Mouse (Mus musculus): Measurements from ENCODE around the gene Sparc. TPM values are rescaled to one million over a fixed set of nuclear protein-coding genes. Genes with fewer than 3 reads are reported as not detected.
"Not testable (repeated sequence)": the region's sequence is repeated elsewhere in the genome, so short reads cannot be mapped to it uniquely, and the experiment has no call there.

The Sparc gene
- total RNA-seq, 2 experiments from 2014 or later = 0.85 to 1.7 TPM

DNA sequence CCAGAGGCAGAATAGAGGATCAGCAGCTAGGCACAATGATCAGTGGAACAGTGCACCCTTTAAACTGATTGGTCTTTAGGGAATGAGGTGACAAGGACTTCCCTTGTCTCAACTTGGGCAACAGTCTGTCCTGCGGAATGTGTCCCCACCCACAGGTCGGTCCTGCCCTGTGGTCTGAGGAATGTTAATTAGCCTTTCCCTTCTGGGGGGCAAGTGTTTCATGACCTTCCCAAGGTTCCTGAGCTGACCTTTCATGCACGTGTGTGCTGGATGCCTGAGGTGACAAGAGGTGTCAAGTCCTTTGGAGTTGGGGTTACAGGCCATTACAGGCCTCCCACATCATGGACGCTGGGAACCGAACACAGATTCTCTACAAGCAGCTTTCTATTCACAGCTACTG, 16.7 kb upstream of the Sparc start:
- ATAC-seq (replicated peaks; ENCODE audit: low FRiP score, poor library complexity, severe bottlenecking) = no peak

DNA sequence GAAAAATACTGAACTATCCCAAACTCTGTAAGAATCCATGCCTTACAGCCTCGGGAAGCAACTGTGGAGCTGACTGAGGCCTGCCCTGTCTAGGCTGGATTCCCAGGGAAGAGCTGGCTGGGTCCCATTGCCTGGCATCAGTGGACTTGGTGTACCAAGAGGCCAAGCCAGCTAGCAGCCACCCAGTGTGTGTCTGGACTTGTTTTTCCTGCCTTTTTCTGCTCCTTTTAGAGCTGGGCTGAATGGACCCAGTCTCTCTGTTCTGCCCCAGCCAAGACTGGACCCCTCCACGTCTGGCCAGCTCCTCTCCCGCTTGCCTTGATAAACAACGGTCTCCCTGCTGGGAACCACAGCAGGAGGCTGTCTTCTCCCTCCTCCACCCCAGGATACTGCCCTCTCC, 15.0 kb upstream of the Sparc start:
- no peak for ATAC-seq (replicated peaks; ENCODE audit: low FRiP score, poor library complexity, severe bottlenecking)

DNA sequence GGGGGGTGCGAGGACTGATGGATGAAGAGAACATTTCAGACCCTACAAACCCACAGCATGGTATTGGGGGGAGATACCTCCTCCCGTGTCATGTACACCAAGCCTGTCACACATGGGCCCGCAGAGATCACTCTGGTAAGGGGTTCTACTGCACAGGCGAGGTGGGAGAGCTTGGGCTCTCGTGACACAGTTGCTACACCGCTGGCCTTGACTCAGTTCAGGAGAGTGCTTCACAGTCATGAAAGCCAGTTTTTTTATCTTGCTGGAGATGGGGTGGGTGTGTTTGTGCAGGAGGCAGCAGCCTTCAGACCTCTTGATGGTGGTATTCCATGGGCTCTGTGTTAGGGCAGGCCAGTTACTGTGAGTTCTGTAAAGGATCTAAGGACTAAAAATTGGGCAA, 13.1 kb upstream of the Sparc start:
- no peak for ATAC-seq (replicated peaks; ENCODE audit: low FRiP score, poor library complexity, severe bottlenecking)

DNA sequence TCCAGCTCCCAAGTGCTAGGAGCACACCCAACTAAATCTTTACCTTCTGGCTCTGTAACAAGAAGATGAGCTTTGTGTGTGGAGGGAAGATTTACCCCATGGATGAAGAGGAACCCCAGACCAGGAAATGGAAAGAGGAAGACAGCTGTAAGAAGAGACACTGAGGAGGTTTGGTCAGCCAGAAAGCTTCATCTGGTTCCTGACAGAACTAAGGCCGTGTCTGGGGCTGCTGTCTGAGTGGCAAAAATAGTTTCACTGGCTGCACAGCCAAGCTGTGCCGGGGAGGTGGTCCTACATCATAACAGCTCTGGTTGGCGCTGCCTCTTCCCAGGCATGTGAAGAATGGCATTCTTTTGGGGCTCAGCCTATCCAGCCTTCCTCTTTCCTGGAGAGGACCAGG, 10.0 kb upstream of the Sparc start:
- ATAC-seq (replicated peaks; ENCODE audit: low FRiP score, poor library complexity, severe bottlenecking) = no peak

DNA sequence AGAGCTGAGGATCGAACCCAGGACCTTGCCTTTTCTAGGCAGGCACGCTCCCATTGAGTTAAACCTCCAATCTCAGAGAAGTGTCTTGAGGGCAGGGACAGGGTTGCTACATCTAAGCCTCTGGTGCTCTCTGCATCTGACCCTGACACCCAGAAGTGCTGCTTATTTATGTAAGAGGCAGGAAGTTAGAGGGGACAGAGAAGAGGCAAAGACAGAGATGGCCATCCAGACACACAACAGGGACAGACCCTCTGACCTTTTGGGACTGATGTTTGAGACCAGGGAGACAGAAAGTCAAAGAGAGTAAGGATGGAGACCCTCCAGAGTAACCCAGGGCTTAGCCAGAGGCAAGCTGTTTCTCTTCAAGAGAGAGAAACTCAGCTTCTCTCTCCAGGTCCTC, 7.0 kb upstream of the Sparc start:
- ATAC-seq (replicated peaks; ENCODE audit: low FRiP score, poor library complexity, severe bottlenecking) = no peak

DNA sequence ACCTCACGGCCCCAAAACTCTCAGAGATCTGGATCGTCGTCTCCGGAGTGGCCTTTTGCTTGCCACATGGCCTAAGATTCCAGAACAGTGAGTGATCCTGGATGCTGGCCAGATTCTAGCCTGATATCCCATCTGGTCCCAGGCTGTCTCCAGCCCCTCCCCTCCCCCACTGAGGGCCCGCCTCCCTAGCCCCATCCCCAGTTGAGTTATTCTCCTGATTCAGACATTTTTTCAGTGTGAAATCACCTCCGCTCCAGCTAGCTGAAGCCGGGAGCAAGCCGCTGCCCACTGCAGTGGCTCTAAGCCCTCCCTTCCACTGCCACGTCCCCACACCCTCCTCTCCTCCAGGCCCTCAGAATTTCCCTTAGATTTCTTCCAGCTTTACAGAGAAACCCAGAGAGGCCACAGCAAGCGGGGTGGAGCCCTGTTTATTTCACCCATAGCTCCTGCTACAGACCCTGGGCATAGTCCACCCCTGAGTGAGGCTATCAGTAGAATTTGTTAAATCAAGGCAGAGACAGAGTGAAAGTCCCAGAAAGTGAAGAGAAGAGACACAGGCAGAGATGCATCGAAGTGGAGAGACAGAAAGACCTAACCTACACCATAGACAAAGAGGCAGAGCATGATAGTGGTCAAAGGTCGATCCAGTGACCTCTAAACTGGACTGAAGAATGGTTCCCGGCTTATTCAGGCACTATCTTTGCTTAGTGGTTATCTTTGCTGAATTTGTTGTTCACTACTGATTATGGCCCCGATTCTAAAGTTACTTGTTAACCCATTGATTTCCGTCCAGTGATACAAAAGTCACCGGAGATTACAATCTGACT, 5.4 kb upstream of the Sparc start:
- ATAC-seq (replicated peaks; ENCODE audit: low FRiP score, poor library complexity, severe bottlenecking) = no peak

DNA sequence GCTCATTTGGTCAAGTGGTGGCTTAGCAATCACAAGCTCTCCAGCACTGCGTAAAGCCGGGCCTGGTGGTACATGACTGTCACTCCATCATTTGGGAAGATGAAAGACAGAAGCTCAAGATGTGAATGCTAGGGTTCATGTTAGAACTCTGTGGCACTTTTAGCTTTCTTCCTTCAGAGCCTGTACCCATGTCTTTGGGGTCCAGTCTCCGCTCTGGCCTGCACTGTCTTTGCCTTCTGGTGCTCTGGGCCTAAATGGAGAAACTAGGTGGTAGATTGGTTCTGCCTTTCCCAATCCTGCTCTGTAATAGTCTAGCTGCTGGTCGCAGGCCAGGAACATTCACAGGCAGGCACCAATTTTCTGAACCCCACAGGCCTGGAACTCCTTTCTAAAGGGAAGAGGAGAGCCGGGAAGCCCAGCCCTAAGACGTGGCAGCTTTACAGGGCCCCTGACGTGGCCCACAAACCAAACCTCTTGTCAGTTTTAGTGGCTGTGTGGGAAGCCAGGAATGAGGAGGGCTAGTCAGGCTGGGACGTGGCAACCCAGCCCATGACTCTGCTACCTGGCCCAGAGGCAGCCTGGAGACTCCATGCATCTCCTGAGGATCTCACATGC, 1.9 kb upstream of the Sparc start:
- ATAC-seq (replicated peaks; ENCODE audit: low FRiP score, poor library complexity, severe bottlenecking) = no peak

DNA sequence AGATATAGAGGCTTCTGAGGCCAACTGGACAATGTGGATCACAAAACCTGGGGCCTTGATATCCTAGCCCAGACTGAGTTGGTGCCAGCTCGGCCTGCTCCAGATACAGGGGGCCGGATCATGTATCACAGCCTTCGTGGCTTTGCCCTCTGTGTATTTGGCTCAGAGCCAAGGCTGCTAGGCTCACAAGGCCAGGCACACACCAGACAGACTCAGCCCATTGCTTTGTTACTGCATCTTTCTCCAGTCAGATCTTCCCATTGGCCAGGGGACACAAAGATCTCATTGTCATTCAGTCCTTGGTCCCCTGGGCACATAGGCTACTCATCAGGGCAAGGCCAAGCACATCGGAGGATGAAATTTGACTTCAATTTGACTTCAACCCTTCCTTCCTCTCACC, 773 bp upstream of the Sparc start:
- ATAC-seq (replicated peaks; ENCODE audit: low FRiP score, poor library complexity, severe bottlenecking) = no peak

DNA sequence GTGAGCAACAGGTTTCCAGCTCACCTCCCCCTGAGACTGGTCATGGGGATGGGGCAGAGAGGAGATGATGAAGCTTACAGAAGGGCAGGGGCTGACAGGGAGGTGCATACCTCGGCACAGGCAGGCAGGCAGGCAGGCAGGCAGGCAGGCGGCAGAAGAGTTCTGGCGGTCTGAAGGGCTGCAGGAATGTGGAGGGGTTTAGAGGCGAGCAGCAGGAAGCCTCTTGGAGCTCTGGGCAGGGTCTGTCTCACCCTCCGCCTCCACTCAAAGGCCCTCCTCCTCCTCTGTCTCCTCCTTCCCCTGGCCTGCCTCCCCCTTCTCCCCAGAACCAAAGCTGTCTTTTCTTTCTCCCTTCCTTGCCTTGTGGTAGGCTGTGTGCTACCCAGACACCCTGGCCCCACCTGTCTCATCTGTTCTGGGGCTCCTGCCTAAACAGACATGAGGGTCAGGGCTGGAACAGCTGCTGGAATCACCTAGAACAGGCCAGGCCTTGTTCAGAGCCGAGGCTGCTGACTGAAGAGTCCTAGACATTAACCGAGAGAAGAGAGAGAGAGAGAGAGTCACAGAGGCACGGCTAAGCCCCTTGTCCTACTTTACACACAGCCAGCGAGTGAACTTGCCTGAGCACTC, 3.2 kb downstream of the Sparc start:
- ATAC-seq (replicated peaks; ENCODE audit: low FRiP score, poor library complexity, severe bottlenecking) = no peak

DNA sequence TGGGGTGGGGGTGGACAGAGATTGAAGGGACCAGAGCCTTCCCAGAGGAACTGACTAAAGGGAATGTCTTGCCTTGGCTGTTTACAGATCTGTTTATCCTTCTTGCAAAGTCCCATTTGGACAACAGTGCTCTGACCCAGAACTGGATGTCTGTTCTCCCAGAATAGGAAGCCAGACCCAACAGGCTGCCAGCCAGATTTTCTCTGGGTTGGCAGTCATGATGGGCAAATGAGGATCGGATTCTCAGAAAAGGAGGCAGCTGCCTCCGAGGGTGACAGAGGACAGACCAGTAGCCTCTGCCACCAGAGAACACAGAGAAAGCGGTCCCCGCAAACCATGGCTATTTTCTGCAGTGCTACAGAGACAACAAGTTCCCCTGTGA, 3.7 kb downstream of the Sparc start:
- ATAC-seq (replicated peaks; ENCODE audit: low FRiP score, poor library complexity, severe bottlenecking) = no peak

DNA sequence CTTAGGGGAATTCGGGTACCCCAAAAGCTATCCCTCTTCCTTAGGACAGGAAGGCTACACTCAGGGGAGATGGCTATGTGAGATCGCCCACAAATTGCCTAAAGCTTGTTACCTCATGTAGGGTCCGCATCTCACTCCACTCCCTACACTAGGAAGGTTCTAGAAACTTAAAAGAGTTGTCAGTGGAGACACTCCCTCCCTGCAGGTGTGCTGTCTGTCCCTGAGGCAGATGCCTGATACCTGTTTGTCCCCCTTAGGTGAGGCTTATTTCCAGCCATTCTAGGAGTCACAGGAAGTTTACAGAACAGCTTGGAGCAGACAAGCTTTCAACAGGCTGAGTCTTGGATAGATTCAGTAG, 4.3 kb downstream of the Sparc start:
- no peak for ATAC-seq (replicated peaks; ENCODE audit: low FRiP score, poor library complexity, severe bottlenecking)

DNA sequence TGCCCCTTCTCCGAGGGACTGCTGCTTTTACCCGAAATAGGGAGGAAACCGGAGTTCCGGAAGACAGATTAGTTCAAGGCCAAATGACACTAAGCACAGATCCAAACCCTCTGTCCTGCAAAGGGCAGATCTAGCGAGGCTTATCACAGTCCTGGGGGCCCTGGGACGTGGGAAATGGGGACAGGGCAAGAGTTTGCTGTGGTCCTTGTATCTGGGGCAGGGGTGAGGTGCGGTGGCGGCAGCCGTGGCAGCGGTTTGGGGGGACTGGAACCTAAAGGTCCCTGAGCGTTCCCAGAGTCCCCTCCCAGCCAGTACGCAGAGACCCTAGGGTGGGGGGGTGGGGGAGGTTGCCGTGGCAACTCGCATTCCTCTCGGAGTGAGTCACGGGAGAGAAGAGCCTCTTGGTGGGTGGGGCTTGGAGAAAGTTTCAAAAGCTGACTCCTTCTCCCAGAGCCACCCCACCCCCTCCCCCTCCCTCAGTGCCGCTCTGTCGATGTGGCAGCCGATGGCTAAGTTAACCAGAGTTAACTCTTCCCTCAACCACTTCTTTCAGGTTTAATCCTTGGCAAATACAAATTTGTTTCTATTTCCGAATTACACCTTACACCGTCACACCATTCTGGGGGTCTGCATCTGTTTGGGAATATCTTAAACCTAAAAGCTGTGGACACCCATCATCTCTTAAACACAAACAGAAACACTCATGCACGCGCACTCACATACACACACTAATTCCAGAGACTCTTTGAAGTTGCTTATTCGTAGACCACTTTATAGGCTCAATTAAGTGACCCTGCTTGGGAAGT, 4.9 kb downstream of the Sparc start:
- no peak for ATAC-seq (replicated peaks; ENCODE audit: low FRiP score, poor library complexity, severe bottlenecking)

DNA sequence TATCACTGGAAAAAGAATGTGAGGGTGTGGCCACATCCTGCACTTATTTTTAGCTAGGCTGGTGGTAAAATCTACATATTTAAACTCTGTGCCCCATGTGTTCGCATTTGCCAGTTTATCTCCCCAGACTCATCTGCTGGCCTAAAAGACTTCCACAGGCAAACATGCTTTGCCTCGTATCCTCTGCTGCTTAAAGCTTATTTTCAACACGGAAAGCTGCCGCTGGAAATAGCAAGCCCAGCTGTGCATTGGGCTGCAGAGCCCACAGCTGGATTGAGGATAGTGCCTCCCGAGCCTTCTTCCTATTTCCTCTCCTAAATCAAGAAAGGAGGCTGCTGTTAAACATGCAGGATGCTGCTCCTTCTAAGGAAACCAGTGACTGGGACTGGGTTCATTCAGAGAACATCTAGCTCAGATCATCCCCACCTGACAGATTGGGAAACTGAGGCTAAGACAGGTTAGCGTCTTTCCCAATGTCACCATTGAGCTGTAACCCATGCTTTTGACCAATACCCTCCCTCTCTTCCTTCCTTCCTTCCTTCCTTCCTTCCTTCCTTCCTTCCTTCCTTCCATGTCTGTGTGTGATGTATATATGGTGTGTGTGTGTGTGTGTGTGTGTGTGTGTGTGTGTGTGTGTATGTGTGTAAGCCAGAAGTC, 6.2 kb downstream of the Sparc start:
- ATAC-seq (replicated peaks; ENCODE audit: low FRiP score, poor library complexity, severe bottlenecking) = no peak

DNA sequence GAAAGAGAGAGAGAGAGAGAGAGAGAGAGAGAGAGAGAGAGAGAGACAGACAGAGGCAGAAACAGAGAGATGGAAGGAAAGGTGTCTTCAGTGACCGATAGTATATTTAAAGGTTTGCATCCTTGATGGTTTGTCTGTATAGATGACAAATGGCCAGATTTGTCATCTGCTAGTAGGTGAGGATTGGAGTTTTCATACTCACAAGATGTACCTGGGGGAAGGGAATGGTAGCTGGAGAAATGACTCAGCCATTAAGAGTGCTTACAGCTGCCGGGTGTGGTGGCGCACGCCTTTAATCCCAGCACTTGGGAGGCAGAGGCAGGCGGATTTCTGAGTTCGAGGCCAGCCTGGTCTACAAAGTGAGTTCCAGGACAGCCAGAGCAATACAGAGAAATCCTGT, 7.3 kb downstream of the Sparc start:
- not testable (repeated sequence) for ATAC-seq (replicated peaks; ENCODE audit: low FRiP score, poor library complexity, severe bottlenecking)

DNA sequence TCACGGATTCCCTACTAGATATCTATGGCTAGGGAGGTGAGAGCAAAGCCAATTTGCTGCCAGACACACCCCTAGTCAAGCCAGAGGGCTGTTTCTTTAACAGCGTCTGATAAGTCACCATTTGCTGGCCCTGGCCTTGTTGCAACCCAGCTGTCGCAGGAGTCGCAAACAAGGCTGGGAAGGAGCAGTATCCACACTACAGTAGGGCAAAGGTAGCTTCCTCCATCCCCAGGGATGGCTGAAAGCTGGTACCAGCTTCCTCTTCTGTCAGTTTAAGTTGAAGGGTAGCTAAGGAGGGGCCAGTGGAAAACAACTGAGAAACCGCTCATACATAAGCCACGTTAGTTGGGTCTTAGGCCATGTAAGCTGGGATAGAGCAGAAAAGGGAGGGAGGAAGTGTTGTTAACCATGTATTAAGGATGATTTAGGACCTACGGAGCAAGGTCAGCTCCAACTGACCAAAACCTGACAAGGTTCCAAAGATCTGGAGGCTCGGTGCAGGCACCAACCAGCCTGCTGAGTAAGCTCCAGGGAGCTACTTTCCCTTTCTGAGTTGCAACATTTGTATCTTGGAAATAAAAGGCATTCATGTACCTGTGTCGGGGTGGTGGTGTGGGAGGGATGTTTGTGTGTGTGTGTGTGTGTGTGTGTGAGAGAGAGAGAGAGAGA, 7.8 kb downstream of the Sparc start:
- no peak for ATAC-seq (replicated peaks; ENCODE audit: low FRiP score, poor library complexity, severe bottlenecking)

DNA sequence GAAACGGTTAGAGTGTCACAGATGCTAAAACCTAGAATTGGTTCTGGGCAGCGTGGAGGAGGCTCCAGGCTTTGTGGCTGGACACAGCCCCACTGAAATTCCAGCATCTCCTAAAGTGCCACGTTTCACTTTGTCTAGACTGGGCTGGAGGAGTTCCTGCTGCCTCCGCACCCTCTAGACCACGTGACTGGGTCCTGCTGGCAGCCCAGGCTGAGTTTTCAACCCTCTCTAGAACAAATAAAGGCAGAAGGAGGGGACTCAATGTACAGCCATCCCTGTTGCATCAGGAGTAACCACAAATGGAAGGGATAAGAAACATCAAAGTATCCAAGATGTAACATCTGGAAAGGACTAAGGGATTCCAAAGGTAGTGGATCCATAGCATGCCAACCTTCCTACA, 8.7 kb downstream of the Sparc start:
- no peak for ATAC-seq (replicated peaks; ENCODE audit: low FRiP score, poor library complexity, severe bottlenecking)

DNA sequence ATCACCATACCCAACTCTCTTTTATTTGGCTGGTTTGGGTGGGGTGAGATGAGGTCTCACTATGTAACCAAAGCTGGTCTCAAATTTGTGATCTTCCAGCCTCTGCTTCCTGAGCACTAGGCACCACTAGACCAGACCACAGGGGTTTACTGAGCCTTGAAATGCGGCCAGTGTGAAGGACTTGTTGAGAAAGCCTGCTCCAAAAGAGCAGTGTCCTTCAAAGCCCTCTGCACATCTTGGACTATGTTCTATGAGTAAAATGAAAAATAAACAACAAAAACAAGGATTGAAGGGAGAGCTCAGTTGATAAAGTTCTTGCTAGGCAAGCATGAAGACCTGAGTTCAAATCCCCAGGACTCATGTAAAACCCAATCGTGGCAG, 9.6 kb downstream of the Sparc start:
- no peak for ATAC-seq (replicated peaks; ENCODE audit: low FRiP score, poor library complexity, severe bottlenecking)

DNA sequence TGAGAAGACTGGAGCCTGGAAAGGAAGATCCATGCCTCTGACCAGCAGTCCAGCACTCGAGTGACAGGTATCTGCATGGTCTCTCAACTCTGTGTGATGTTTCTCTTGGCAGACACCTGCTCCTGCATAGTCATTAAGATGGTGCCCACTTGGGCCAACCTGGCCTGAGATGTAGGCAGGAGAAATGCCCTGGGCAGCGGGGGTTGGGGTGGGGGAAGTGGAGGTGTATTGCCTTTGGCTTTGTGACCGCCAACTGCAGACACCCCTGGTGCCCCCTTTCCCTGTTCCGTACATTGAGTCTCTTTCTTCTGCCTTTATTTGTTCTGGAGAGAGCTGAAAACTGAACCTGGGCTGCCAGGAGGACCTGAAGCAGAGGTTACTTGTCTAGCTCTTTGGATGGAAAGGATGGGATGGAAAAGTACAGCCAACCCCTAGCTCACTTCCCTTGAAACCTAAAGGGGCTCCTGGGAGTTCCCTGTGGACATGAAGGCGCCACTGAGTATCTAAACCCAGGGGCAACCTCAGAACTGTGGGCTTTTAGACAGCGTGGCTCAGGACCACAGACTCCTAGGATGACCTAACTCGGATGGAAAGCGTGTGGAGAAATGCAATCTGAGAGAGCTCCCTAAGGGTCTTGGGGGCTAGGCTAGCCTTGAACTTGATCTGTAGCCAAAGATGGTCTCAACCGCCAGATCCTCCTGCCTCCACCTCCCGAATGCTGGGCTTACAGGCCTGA, 10.1 kb downstream of the Sparc start:
- ATAC-seq (replicated peaks; ENCODE audit: low FRiP score, poor library complexity, severe bottlenecking) = no peak

DNA sequence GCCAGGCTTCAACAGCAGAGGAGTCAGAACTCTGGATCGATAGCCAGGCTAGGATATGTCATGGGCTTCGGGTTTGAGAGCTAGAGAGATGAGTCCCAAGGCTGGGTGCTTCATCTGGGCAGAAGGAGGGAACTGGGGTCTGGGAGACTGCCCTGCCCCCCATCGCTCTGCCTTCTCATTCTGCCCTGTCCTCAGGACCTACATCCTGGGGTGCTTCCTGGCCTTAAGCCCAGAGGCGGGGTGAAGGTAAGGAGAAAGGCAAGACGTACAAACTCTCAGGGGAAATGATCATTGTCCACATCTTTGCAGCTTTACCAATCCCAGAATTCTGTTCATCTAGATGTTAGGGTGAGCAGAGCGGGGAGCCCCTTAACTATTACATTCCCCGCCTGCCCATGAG, 10.9 kb downstream of the Sparc start:
- ATAC-seq (replicated peaks; ENCODE audit: low FRiP score, poor library complexity, severe bottlenecking) = no peak
